Mouse (Mus musculus): ENCODE data around the gene Cpeb2. TPM values are rescaled to one million over a fixed set of nuclear protein-coding genes. Genes with fewer than 3 reads are reported as not detected.

The Cpeb2 gene
- polyA plus RNA-seq, 1 experiment from 2014 or later: 3.1 TPM

DNA sequence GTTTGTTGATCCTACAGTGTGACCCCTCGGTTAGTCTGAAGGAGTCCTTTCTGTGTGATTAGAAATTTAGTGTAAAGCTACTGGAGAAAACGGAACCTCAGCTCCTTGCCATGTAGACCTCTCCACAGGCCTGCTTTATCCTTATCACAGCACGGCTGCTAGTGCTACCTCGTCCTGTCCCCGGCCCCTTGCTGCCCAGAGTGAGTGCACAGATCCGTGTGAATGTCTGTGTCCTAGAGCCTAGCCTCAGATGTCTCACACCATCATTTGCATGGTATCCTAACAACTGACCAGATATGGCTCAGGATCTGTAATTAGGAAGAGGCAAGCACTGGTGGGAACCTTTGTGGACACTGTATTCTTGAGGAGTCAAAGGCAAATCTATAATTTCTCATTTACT lies 14.0 kb downstream of the Cpeb2 start:
- ATAC-seq: no peak
- Histone ChIP-seq H3K4me3 (ENCODE audit: low read depth, low read length) (no peak overlapping the region), H3K4me2 (replicated peaks; ENCODE audit: low read depth) (no peak overlapping the region), H3K36me3 (ENCODE audit: control insufficient read depth, insufficient read depth) (peaks cover 4% of the 10 kb centered on the region), H3K9ac (ENCODE audit: low read depth, low read length) (no peak overlapping the region), H3K27me3 (replicated peaks; ENCODE audit: control insufficient read depth, insufficient read depth, low read length) (no peaks in the 10 kb centered on the region), H3K27ac (ENCODE audit: low read depth, low read length) (no peak overlapping the region), H3K4me1 (replicated peaks; ENCODE audit: control insufficient read depth, insufficient read depth, low read length) (no peaks in the 10 kb centered on the region), H3K9me3 (ENCODE audit: control insufficient read depth) (no peaks in the 10 kb centered on the region)
- 83% methylated on average over 6 of the region's 6 CpGs for WGBS
- no peak for TF ChIP-seq CTCF (IDR thresholded peaks at IDR 0.05; ENCODE audit: low read depth)

- no peak overlapping the region for H3K9ac ChIP-seq (ENCODE audit: low read depth, low read length)
- no peaks in the 10 kb centered on the region for H3K27me3 ChIP-seq (replicated peaks; ENCODE audit: control insufficient read depth, insufficient read depth, low read length)
- no peaks in the 10 kb centered on the region for H3K9me3 ChIP-seq (ENCODE audit: control insufficient read depth)
- H3K4me2 ChIP-seq (replicated peaks; ENCODE audit: low read depth): no peak overlapping the region
- 44% methylated on average over 3 of the region's 3 CpGs for WGBS
- no peak overlapping the region for H3K4me3 ChIP-seq (ENCODE audit: low read depth, low read length)
- TF ChIP-seq CTCF (IDR thresholded peaks at IDR 0.05; ENCODE audit: low read depth): no peak
- ATAC-seq: no peak
- H3K4me1 ChIP-seq (replicated peaks; ENCODE audit: control insufficient read depth, insufficient read depth, low read length): no peaks in the 10 kb centered on the region
- H3K27ac ChIP-seq (ENCODE audit: low read depth, low read length): no peak overlapping the region
- H3K36me3 ChIP-seq (ENCODE audit: control insufficient read depth, insufficient read depth): peaks cover 4% of the 10 kb centered on the region
Observed at GRCm38 (mm10) chr5:43248001-43248430, 15.0 kb downstream of the Cpeb2 start.

DNA sequence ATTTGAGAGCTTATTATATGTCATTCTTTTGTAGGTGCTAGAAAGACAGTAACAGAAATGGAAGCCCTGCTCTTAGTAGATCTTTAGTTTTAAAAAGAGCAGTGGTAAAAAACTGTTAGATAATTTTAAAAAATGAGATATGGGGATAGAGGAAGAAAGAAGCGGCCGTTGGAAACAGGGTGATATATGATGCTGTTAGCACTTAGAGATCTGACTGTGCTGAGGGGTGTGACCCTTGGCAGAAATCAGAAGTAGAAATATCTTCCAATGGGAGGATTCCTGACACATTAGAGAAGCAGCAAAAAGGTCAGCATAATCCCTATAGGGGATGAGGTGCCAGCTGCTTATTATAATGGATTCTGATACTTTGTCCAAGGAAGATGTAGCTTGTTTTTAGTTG lies 24.5 kb downstream of the Cpeb2 start:
- WGBS: 91% methylated on average over 2 of the region's 2 CpGs
- no peaks in the 10 kb centered on the region for H3K27me3 ChIP-seq (replicated peaks; ENCODE audit: control insufficient read depth, insufficient read depth, low read length)
- no peaks in the 10 kb centered on the region for H3K9me3 ChIP-seq (ENCODE audit: control insufficient read depth)
- H3K4me2 ChIP-seq (replicated peaks; ENCODE audit: low read depth): no peak overlapping the region
- no peaks in the 10 kb centered on the region for H3K36me3 ChIP-seq (ENCODE audit: control insufficient read depth, insufficient read depth)
- H3K4me1 ChIP-seq (replicated peaks; ENCODE audit: control insufficient read depth, insufficient read depth, low read length): no peaks in the 10 kb centered on the region
- no peak overlapping the region for H3K9ac ChIP-seq (ENCODE audit: low read depth, low read length)
- no peak for TF ChIP-seq CTCF (IDR thresholded peaks at IDR 0.05; ENCODE audit: low read depth)
- no peak overlapping the region for H3K27ac ChIP-seq (ENCODE audit: low read depth, low read length)
- ATAC-seq: no peak
- no peak overlapping the region for H3K4me3 ChIP-seq (ENCODE audit: low read depth, low read length)

- Histone ChIP-seq H3K9me3 (ENCODE audit: control insufficient read depth) (no peaks in the 10 kb centered on the region), H3K4me1 (replicated peaks; ENCODE audit: control insufficient read depth, insufficient read depth, low read length) (no peaks in the 10 kb centered on the region), H3K27ac (ENCODE audit: low read depth, low read length) (no peak overlapping the region), H3K36me3 (ENCODE audit: control insufficient read depth, insufficient read depth) (no peaks in the 10 kb centered on the region), H3K27me3 (replicated peaks; ENCODE audit: control insufficient read depth, insufficient read depth, low read length) (no peaks in the 10 kb centered on the region), H3K4me2 (replicated peaks; ENCODE audit: low read depth) (no peak overlapping the region), H3K9ac (ENCODE audit: low read depth, low read length) (no peak overlapping the region), H3K4me3 (ENCODE audit: low read depth, low read length) (no peak overlapping the region)
- TF ChIP-seq CTCF (IDR thresholded peaks at IDR 0.05; ENCODE audit: low read depth): no peak
- WGBS: 91% methylated on average over 3 of the region's 3 CpGs
- no peak for ATAC-seq
Observed at GRCm38 (mm10) chr5:43258472-43259142, 25.6 kb downstream of the Cpeb2 start.

DNA sequence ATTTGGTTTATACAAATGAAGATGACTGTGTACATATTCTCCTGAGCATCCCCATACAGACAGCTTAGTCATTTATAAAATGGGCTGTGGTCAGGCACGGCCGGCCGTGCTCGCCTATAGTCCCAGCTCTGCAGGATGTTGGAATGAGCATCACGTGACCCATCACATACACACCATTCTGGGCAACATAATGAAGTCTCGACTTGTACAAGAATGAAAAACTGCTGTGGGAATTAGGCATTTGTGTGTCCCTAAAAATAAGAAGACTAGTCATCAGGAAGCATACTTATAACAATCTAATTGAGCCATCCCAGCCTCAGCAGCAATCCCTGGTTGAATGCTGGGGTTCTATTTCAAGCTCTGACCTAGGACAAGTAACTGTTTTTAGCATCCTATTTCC lies 28.8 kb downstream of the Cpeb2 start:
- H3K9me3 ChIP-seq (ENCODE audit: control insufficient read depth): no peaks in the 10 kb centered on the region
- H3K4me2 ChIP-seq (replicated peaks; ENCODE audit: low read depth): no peak overlapping the region
- no peak overlapping the region for H3K27ac ChIP-seq (ENCODE audit: low read depth, low read length)
- H3K36me3 ChIP-seq (ENCODE audit: control insufficient read depth, insufficient read depth): no peaks in the 10 kb centered on the region
- no peaks in the 10 kb centered on the region for H3K27me3 ChIP-seq (replicated peaks; ENCODE audit: control insufficient read depth, insufficient read depth, low read length)
- no peak for ATAC-seq
- TF ChIP-seq CTCF (IDR thresholded peaks at IDR 0.05; ENCODE audit: low read depth): no peak
- 59% methylated on average over 6 of the region's 6 CpGs for WGBS
- no peak overlapping the region for H3K4me3 ChIP-seq (ENCODE audit: low read depth, low read length)
- no peak overlapping the region for H3K9ac ChIP-seq (ENCODE audit: low read depth, low read length)
- no peaks in the 10 kb centered on the region for H3K4me1 ChIP-seq (replicated peaks; ENCODE audit: control insufficient read depth, insufficient read depth, low read length)

DNA sequence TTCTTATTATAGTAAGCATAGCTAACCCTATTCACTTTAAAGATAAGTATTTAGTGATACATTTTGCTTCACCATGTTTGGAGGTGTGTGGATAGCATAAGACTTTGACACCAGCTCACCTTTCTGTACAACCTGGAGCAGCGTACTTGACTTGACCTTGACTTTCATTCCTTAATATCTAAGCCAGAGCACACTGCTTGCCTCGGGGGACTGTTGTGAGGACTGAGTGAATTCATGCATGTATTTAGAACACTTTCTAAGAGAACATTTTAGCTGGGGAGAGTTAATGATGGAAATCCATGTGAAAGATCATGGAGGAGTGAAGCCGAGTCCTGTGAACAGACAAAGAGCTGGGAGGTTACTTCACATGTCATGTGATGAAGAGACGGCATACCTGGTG lies 31.0 kb downstream of the Cpeb2 start:
- H3K9me3 ChIP-seq (ENCODE audit: control insufficient read depth): no peaks in the 10 kb centered on the region
- H3K4me3 ChIP-seq (ENCODE audit: low read depth, low read length): no peak overlapping the region
- no peak for TF ChIP-seq CTCF (IDR thresholded peaks at IDR 0.05; ENCODE audit: low read depth)
- ATAC-seq: no peak
- no peak overlapping the region for H3K27ac ChIP-seq (ENCODE audit: low read depth, low read length)
- H3K36me3 ChIP-seq (ENCODE audit: control insufficient read depth, insufficient read depth): no peaks in the 10 kb centered on the region
- H3K9ac ChIP-seq (ENCODE audit: low read depth, low read length): no peak overlapping the region
- H3K27me3 ChIP-seq (replicated peaks; ENCODE audit: control insufficient read depth, insufficient read depth, low read length): no peaks in the 10 kb centered on the region
- H3K4me1 ChIP-seq (replicated peaks; ENCODE audit: control insufficient read depth, insufficient read depth, low read length): no peaks in the 10 kb centered on the region
- 82% methylated on average over 4 of the region's 4 CpGs for WGBS
- no peak overlapping the region for H3K4me2 ChIP-seq (replicated peaks; ENCODE audit: low read depth)

Data from intestine, postnatal 0 days (tissue).